Mouse (Mus musculus): ENCODE measurements around the gene Itga3.

- TF ChIP-seq CTCF (conservative IDR thresholded peaks at IDR 0.05; ENCODE audit: low read length) (no peak), NANOG (IDR thresholded peaks at IDR 0.05; ENCODE audit: borderline replicate concordance, low read length) (no peak), POU5F1 (IDR thresholded peaks at IDR 0.05; ENCODE audit: borderline replicate concordance, low read length) (no peak)
These were observed 4.2 kb upstream of the Itga3 start for GRCm38 (mm10) chr11:95080783-95081182.

Data from E14TG2a.4 (cell line).